Mouse (Mus musculus) megakaryocyte-erythroid progenitor cell, adult 5-6 weeks (primary cell): ENCODE measurements around the gene Fen1. TPM values are rescaled to one million over a fixed set of nuclear protein-coding genes. Genes with fewer than 3 reads are reported as not detected.

ENCODE experiments used
- ATAC-seq: replicated peaks from 2 replicates; pipeline ENCODE4 v1.8.0; 2016; ENCODE audit warnings: mild to moderate bottlenecking, inconsistent platforms; ENCODE audit not compliant: severe bottlenecking, poor library complexity, low FRiP score, low TSS enrichment
- total RNA-seq, 2 experiments: library from RNA; stranded (forward) in 1 of 2; stranded (reverse) in 1 of 2; fragments of 200-1000, 215-1000 nt in 1 of 2; fragments of >200 nt in 1 of 2; fragmentation: Nextera tagmentation in 1 of 2; gene quantifications; 2 replicates each; pipeline ENCODE4 v1.2.3; 2014 to 2017

Fen1 gene
- total RNA-seq, 2 experiments from 2014 or later, result 112 to 160 TPM

GRCm38 (mm10) chr19:10163896-10164295 lies 40.1 kb downstream of the Fen1 start:
- ATAC-seq, result no peak

DNA sequence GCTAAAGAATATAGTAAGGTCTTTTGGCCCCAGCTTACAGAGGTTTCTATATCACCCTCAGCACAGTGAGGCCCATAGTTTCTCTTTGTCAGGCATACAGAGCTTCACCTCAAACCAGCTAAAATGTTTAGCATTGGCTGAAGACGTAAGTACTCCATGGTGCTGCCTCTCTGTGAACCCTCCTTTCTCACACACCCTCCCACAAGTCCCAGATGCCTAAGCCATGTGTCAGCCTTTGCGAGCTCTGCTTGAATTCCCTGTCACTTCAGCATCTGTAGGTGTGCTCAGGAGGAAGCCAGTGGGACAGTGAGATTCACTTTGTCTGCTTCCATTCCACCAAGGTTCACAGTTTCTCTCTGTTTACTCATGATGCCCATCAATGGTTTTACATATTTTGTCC lies 46.2 kb downstream of the Fen1 start:
- no peak for ATAC-seq

- ATAC-seq, result no peak
These were observed 54.8 kb downstream of the Fen1 start for GRCm38 (mm10) chr19:10149189-10149588.

Other genes with a start within 250 kb of the Fen1 start
- gene Fth1, start 223.6 kb downstream of the Fen1 start, total RNA-seq (2014; fragmentation: Nextera tagmentation), result 1,910 and 1,948 TPM in 2 replicates
- 775 and 886 TPM in 2 replicates for gene Fth1, start 223.6 kb downstream of the Fen1 start, total RNA-seq (2017)
- not detected in 2 replicates for gene Best1, start 202.5 kb downstream of the Fen1 start, total RNA-seq (2014; fragmentation: Nextera tagmentation)
- not detected in 2 replicates for gene Best1, start 202.5 kb downstream of the Fen1 start, total RNA-seq (2017)
- 16.1 and 23.6 TPM in 2 replicates for gene Rab3il1, start 202.5 kb downstream of the Fen1 start, total RNA-seq (2014; fragmentation: Nextera tagmentation)
- gene Rab3il1, start 202.5 kb downstream of the Fen1 start, total RNA-seq (2017), result 6.0 and 20.1 TPM in 2 replicates
- gene Fads3, start 162.6 kb downstream of the Fen1 start, total RNA-seq (2014; fragmentation: Nextera tagmentation), result 22.8 and 23.9 TPM in 2 replicates
- gene Fads3, start 162.6 kb downstream of the Fen1 start, total RNA-seq (2017), result 15.9 and 18.7 TPM in 2 replicates
- 67.8 and 78.3 TPM in 2 replicates for gene Fads2, start 102.4 kb downstream of the Fen1 start, total RNA-seq (2014; fragmentation: Nextera tagmentation)
- 47.2 and 69.6 TPM in 2 replicates for gene Fads2, start 102.4 kb downstream of the Fen1 start, total RNA-seq (2017)
- 50.6 and 51.2 TPM in 2 replicates for gene Fads1, start 21.3 kb downstream of the Fen1 start, total RNA-seq (2014; fragmentation: Nextera tagmentation)
- 23.2 and 26.6 TPM in 2 replicates for gene Fads1, start 21.3 kb downstream of the Fen1 start, total RNA-seq (2017)
- 222 and 247 TPM in 2 replicates for gene Tmem258, start 155 bp downstream of the Fen1 start, total RNA-seq (2014; fragmentation: Nextera tagmentation)
- gene Tmem258, start 155 bp downstream of the Fen1 start, total RNA-seq (2017), result 196 and 256 TPM in 2 replicates
- gene Myrf, start 36.6 kb upstream of the Fen1 start, total RNA-seq (2014; fragmentation: Nextera tagmentation), result not detected in 2 replicates
- not detected in 2 replicates for gene Myrf, start 36.6 kb upstream of the Fen1 start, total RNA-seq (2017)
- gene Dagla, start 100.7 kb upstream of the Fen1 start, total RNA-seq (2014; fragmentation: Nextera tagmentation), result not detected in 2 replicates
- not detected in 2 replicates for gene Dagla, start 100.7 kb upstream of the Fen1 start, total RNA-seq (2017)
- not detected in 2 replicates for gene Syt7, start 184.9 kb upstream of the Fen1 start, total RNA-seq (2014; fragmentation: Nextera tagmentation)
- gene Syt7, start 184.9 kb upstream of the Fen1 start, total RNA-seq (2017), result not detected in 2 replicates